Mouse (Mus musculus) left cerebral cortex, adult 9 months (tissue): ENCODE data around the gene Ugt1a8.
"Not testable (repeated sequence)": the region's sequence is repeated elsewhere in the genome, so short reads cannot be mapped to it uniquely, and the experiment has no call there.

ENCODE experiments used
- DNase-seq, 2 experiments: peaks; one replicate each; pipeline ENCODE4 v3.0.0; 2022; ENCODE audit warnings: low spot score in 2 of 2

Gene Ugt1a8

DNA sequence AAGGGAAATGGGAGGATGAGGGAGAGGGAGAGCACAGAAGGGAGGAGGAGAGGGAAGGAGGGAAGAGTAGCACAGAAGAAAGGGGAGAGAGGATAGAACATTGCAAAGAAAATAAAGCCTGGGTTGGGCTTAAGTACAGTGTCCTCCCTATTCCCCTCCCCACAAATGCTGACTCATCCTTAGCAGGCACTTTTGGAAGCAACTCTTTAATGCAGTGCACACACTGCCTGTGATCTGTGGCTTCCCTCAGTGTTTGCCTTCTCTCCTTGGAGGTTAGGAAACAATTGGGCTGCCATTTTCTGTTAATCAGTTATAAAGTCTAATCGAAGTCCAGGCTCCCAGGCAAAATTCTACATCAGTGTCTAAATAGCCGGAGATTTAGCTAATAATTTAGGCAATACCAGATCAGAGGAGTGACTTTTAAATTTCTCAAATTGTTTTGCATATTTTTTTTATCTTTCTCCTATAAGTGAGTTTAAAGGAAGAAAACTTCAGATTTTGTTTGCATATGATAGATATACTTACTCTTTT lies 21.5 kb downstream of the Ugt1a8 start:
- not testable (repeated sequence) for DNase-seq

DNA sequence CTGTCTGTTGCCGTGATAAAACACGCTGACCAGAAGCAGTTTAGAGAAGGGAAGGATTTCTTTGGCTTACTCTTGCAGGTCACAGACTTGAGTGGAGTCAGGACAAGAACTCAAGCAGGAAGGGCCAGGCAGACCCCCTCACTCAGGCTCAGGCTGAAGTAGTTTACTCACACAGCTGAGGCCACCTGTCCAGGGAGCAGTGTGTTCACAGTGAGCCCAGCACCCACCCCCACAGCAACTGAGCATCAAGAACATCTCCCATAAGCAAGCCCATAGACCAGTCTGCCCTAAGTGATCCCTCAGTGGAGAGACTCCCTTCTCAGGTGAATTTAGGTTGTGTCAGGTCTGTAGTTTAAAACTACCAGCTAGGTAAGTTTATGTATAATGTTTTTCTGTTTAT lies 22.0 kb downstream of the Ugt1a8 start:
- DNase-seq, result not testable (repeated sequence)

DNA sequence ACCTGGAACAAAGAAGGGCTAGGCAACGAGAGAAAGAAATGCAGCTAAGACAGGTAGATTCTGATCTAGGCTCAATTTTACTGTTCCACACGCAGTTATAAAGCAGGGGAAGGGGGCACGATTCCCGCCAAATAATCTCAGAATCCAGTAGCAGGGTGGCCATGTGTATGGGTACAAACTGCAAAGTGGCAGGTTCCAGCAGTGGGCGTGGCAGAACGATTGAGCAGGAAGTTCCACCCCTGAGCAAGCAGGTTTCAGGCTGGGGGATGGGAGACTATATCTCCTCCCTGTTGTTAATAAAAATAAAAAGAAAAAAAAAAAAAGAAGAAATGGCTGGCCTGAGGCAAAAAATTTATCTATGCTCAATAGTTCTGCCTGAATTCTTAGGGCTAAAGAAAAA lies 25.2 kb downstream of the Ugt1a8 start:
- not testable (repeated sequence) for DNase-seq

GRCm38 (mm10) chr1:88120550-88120949 lies 32.9 kb downstream of the Ugt1a8 start:
- not testable (repeated sequence) for DNase-seq

DNA sequence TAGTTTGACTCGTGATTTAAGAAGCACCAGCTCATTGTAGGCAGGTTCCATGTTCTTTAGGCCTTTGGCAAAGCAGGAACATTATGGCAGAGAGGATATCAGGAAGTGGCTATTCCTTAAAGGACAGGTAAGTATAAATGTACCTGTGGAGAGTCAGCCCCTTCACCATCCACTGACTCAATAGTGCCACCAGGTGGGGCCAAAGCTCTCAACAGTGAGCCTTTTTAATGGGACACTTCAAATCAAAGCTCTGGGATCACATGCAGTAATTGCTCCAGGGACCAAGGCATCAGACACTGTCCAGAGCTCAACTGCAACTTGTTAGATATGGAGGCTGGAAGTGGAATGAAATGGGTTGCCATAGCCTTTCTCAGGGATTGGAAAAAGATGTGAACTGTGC lies 33.9 kb downstream of the Ugt1a8 start:
- not testable (repeated sequence) for DNase-seq

DNA sequence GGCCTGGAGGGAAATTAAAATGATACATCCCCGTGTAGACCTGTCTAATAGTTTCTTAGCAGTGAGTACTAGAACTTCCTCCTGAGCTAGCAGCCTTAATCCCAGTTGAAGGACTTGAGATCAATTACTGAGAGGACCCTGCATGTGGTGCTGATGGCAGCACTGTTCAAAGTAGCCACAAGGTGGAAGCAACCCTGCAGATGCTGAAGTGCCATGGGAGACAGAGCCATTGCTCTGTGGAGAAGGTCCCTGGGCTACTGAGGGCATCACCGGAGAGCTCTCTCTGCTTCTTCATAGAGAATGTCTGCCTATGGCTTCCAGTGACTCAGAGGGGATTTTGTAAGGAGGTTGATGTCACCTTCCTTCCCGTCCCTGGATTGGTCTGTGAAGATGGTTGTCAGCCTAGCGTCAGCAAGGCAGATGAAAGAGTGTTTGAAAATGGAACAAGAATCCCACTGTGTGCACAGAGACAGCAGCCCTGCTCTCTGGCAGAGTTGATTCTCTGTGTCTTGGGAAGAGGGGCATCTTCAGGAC lies 38.3 kb downstream of the Ugt1a8 start:
- DNase-seq, result not testable (repeated sequence)

DNA sequence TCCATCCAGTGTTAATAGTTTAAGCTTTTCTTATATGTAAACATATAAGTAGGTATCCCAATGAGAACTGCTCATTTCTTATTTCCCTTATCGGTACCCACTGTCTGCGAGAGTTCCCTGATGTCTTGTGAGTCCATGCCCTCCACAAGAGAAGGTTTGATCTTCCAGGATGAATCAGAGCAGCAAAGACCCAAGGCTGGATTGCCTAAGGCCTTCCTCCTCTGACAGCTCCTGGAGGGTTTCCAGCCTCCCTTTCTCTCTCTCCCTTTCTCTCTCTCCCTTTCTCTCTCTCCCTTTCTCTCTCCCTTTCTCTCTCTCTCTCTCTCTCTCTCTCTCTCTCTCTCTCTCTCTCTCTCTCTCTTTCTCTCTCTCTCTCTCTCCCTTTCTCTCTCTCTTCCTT lies 41.5 kb downstream of the Ugt1a8 start:
- not testable (repeated sequence) for DNase-seq

GRCm38 (mm10) chr1:88130223-88130622 lies 42.6 kb downstream of the Ugt1a8 start:
- not testable (repeated sequence) for DNase-seq

- no peak for DNase-seq
Observed at GRCm38 (mm10) chr1:88133908-88134456, 46.4 kb downstream of the Ugt1a8 start.

DNA sequence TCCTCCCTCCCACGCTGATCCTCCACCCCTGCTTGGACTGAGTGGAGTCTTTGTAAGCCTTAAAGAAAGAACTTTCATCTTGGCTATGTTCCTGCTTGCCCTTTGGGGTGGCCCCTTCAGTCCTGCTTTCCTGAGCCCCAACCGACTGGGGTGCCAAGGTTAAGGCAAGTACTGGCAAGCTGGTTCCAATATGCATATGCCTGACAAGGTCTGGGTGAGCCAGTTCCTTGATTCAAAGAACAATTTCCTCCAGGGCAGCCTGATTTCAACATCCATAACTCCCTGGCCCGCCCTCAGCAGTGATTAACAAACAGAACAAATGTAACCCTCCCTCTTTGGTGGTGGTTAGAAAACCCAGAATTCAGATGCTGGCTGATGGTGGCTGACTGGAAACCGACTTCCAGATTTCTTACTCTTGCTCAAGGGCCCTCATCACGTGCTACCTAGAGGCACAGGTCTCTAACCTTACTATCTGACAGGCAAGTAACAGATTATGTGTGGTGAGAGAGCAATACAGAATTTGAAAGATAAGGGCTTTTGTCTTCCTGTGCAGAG lies 46.9 kb downstream of the Ugt1a8 start, which contains the start of gene Ugt1a6a:
Gene Ugt1a6a (plus strand): TSS at position 353 of the 555 bp plus-strand sequence.
- peak in 1 of 2 experiments; percentile 19 for DNase-seq

- not testable (repeated sequence) for DNase-seq
Observed at GRCm38 (mm10) chr1:88135229-88135904, 47.8 kb downstream of the Ugt1a8 start.

GRCm38 (mm10) chr1:88136646-88137045 lies 49.0 kb downstream of the Ugt1a8 start:
- no peak for DNase-seq

GRCm38 (mm10) chr1:88137264-88137663 lies 49.7 kb downstream of the Ugt1a8 start:
- no peak for DNase-seq

- DNase-seq, result no peak
Observed at GRCm38 (mm10) chr1:88138145-88138544, 50.5 kb downstream of the Ugt1a8 start.

GRCm38 (mm10) chr1:88140492-88140891 lies 52.9 kb downstream of the Ugt1a8 start:
- DNase-seq, result not testable (repeated sequence)

DNA sequence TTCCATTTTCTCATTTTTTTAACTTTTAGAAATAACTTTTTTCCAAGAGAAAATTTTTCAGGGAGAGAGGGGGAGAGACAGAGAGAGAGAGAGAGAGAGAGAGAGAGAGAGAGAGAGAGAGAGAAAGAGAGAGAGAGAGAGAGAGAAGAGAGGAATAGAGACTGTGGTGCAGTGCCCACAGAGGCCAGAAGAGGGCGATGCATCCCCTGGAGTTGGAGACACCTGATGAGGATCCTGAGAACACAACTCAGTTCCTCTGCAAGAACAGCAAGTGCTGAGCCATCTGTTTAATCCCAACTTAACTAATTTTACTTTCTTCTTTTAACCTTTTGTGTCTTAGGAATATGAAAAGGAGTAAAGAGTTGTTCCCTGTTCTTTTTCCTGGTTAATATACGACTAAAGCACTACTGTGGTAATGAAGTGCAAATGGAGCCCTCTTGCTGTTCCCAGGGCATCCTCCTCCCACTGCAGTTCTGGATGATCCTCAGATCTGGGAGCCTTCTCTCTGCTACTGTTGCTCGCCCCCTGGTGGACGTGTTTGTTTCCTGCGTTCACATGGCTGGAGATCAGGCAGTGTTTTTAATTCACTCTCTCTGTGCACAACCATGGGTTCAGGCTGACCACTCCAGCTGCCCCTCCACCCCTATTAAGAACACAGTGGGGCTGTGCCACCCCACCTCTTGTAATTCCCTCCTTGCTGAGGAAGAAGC lies 56.5 kb downstream of the Ugt1a8 start:
- peak in 1 of 2 experiments; percentile 24 for DNase-seq

- not testable (repeated sequence) for DNase-seq
Observed at GRCm38 (mm10) chr1:88145278-88145677, 57.7 kb downstream of the Ugt1a8 start.

GRCm38 (mm10) chr1:88150133-88150532 lies 62.5 kb downstream of the Ugt1a8 start:
- not testable (repeated sequence) for DNase-seq

DNA sequence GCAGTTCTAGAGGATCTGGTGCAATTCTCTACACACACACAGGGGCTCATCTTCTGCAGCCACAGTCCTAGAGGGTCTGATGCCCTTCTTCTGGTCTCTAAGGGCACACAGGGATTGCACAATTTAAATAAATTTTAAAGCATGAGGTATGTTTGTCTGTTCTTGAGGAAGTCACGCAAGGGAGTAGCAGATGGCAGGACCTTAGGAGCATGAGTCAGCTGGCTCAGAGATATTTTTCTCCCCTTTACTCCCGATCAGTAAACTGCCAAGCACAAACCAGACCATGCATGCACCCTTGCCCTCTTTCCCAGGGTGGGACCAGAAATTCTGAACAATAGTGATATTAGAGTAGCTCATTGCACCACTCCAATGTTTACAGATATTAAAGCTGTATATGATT lies 70.8 kb downstream of the Ugt1a8 start:
- DNase-seq, result no peak

DNA sequence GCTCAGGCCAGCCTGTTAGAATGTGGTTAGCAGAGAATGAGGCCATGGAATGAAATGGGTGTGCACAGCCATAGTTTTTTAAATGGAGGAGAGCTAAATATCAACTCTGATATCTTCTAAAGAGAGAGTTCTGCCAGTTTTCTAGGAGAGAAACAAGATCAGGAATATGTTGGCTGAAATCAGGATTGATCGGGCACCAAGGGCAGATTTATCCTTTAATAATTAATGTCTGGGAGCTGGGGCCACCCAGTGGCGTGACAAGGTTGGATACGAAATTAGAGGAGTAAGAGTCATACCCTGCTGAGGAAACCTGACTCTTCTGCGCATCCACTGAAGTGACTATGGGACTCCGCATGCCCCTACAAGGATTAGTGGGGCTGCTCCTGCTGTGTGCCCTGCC lies 78.1 kb downstream of the Ugt1a8 start, which contains the start of gene Ugt1a5:
Gene Ugt1a5 (plus strand): TSS at position 302 of the 400 bp plus-strand sequence.
- no peak for DNase-seq

GRCm38 (mm10) chr1:88172190-88172589 lies 84.6 kb downstream of the Ugt1a8 start:
- not testable (repeated sequence) for DNase-seq

GRCm38 (mm10) chr1:88179657-88180056 lies 92.0 kb downstream of the Ugt1a8 start:
- DNase-seq, result no peak
